Mouse (Mus musculus): Measurements from ENCODE around the gene Pcsk2. TPM values are rescaled to one million over a fixed set of nuclear protein-coding genes. Genes with fewer than 3 reads are reported as not detected.

Gene Pcsk2
- polyA plus RNA-seq, 1 experiment from 2014 or later = 0.04 TPM

DNA sequence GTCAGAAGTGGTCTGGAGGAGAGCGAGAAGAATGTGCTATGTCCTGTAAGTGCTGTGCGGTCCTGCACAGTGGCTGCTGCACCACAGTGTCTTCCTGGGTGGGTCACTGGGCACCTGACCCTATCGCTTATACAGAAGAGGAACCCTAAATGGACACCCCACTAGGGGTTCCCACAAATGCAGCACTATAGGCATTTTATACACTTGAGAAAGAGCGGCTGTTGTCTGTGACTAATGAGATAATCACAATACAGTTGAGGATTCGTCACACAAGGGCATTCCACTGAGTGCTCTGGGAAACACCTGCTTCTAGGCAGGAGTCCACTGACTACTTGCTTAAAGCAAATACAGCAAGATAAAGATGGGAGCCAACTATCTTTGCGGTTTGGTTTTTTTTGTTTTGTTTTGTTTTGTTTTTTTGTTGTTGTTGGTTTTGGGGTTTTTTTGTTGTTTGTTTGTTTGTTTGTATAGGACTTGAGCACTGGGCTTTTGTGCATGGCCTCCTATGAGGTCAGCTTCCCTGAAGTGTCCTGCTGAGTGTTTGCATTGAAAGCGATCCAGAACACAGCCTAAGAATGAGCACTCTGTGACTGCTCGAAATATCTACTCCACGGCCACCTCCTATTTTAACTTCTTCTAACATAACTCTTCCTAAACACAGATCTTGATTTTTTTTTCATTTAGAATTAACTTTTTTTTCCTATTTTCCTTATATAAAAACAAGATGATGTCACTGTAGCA, 261.1 kb downstream of the Pcsk2 start:
- peak overlapping the region; percentile 28; the same call in 1 of the 2 replicates for H3K4me2 ChIP-seq
- WGBS = 59% methylated on average over 9 of the region's 9 CpGs
- no peaks in the 10 kb centered on the region for H3K9me3 ChIP-seq (replicated peaks)
- no peaks in the 10 kb centered on the region for H3K36me3 ChIP-seq
- ATAC-seq (replicated peaks; ENCODE audit: insufficient number of reproducible peaks, insufficient read depth, low FRiP score, low read depth) = no peak
- H3K4me1 ChIP-seq (replicated peaks) = peaks cover 5% of the 10 kb centered on the region; the same call in 1 of the 2 replicates
- H3K27me3 ChIP-seq = 0 out of 2 replicates have a peak, but pooled peaks cover 3% of the 10 kb centered on the region
- no peak overlapping the region for H3K9ac ChIP-seq
- H3K27ac ChIP-seq = no peak overlapping the region
- H3K4me3 ChIP-seq = no peak overlapping the region

DNA sequence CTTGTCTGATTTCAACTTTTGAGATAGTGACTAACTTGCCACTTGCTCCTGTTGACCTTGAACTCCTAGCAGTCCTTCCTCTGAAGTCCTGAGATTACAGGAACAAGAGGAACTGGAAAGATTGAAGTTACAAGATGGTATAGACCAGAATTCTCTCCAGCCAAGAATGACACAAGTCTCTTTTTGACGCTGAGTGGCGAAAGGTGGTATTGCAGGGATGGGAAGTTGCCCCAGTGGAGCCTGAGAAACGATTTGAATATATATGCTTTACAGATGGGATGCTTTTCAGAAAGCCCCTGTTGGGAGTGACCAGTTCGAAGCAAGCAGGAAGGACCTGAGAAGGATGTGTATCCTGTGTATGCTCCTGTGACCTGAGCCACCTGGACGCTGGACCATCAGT, 262.8 kb downstream of the Pcsk2 start:
- WGBS = 64% methylated on average over 5 of the region's 5 CpGs
- no peaks in the 10 kb centered on the region for H3K36me3 ChIP-seq
- 0 out of 2 replicates have a peak, but pooled peaks cover 3% of the 10 kb centered on the region for H3K27me3 ChIP-seq
- H3K4me1 ChIP-seq (replicated peaks) = peaks cover 5% of the 10 kb centered on the region; the same call in 1 of the 2 replicates
- no peak for ATAC-seq (replicated peaks; ENCODE audit: insufficient number of reproducible peaks, insufficient read depth, low FRiP score, low read depth)
- H3K4me2 ChIP-seq = no peak overlapping the region
- H3K4me3 ChIP-seq = no peak overlapping the region
- H3K27ac ChIP-seq = no peak overlapping the region
- no peaks in the 10 kb centered on the region for H3K9me3 ChIP-seq (replicated peaks)
- no peak overlapping the region for H3K9ac ChIP-seq

DNA sequence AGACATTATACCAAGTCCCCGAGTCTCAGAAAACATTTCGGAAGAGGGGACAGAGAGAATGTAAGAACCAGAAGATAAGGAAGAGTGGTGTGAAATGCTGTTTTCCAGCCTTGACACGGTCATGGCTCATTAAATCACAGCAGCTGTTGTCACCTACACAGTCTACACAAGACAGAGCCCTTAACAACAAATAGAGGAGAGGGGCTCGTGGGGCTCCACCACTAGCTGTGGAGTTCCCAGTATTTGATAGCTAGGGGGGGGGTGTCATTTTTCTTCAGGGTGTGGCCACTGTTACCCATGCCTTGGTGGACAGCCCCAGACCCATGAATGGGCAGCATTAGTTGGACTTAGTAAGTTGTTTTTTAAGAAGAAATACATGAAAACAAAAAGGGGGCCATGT, 266.3 kb downstream of the Pcsk2 start:
- Histone ChIP-seq H3K27me3 (0 out of 2 replicates have a peak, but pooled peaks cover 3% of the 10 kb centered on the region), H3K4me3 (no peak overlapping the region), H3K4me1 (replicated peaks) (no peaks in the 10 kb centered on the region), H3K27ac (no peak overlapping the region), H3K9ac (no peak overlapping the region), H3K4me2 (no peak overlapping the region), H3K36me3 (no peaks in the 10 kb centered on the region), H3K9me3 (replicated peaks) (no peaks in the 10 kb centered on the region)
- ATAC-seq (replicated peaks; ENCODE audit: insufficient number of reproducible peaks, insufficient read depth, low FRiP score, low read depth) = no peak
- WGBS = 34% methylated on average over 4 of the region's 4 CpGs

DNA sequence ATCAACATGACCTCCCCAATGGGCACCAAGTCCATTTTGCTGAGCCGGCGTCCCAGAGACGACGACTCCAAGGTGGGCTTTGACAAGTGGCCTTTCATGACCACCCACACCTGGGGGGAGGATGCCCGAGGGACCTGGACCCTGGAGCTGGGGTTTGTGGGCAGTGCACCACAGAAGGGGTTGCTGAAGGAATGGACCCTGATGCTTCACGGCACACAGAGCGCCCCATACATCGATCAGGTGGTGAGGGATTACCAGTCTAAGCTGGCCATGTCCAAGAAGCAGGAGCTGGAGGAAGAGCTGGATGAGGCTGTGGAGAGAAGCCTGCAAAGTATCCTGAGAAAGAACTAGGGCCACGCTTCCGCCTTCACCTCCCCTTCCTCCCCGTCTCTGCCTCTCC, 267.5 kb downstream of the Pcsk2 start:
- no peak overlapping the region for H3K4me2 ChIP-seq
- H3K27ac ChIP-seq = no peak overlapping the region
- no peaks in the 10 kb centered on the region for H3K27me3 ChIP-seq
- 80% methylated on average over 11 of the region's 11 CpGs for WGBS
- no peak overlapping the region for H3K4me3 ChIP-seq
- no peak overlapping the region for H3K9ac ChIP-seq
- H3K36me3 ChIP-seq = no peaks in the 10 kb centered on the region
- H3K9me3 ChIP-seq (replicated peaks) = no peaks in the 10 kb centered on the region
- no peak for ATAC-seq (replicated peaks; ENCODE audit: insufficient number of reproducible peaks, insufficient read depth, low FRiP score, low read depth)
- no peaks in the 10 kb centered on the region for H3K4me1 ChIP-seq (replicated peaks)

DNA sequence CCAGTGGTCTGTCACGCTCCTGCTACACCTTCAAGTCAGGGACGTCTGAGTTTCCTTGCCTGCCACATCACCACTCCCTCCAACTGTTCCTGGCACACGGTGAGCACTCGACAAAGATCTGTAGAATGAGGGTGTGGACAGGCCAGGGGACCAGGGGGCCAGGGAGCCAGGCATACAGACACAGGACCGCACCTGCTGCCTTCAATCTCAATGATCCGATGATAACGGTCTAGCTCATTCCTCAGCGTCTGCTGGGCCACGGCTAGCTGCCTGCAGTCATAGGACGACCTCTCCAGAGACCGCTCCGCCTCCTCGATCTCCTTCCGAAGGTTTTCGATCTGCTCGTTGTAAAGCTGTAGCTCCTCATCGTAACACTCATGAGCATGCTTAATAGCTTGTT, 285.7 kb downstream of the Pcsk2 start:
- no peak overlapping the region for H3K4me2 ChIP-seq
- H3K9ac ChIP-seq = no peak overlapping the region
- no peaks in the 10 kb centered on the region for H3K9me3 ChIP-seq (replicated peaks)
- no peaks in the 10 kb centered on the region for H3K27me3 ChIP-seq
- no peak overlapping the region for H3K27ac ChIP-seq
- no peak for ATAC-seq (replicated peaks; ENCODE audit: insufficient number of reproducible peaks, insufficient read depth, low FRiP score, low read depth)
- no peaks in the 10 kb centered on the region for H3K4me1 ChIP-seq (replicated peaks)
- 56% methylated on average over 17 of the region's 17 CpGs for WGBS
- H3K36me3 ChIP-seq = no peaks in the 10 kb centered on the region
- H3K4me3 ChIP-seq = no peak overlapping the region

DNA sequence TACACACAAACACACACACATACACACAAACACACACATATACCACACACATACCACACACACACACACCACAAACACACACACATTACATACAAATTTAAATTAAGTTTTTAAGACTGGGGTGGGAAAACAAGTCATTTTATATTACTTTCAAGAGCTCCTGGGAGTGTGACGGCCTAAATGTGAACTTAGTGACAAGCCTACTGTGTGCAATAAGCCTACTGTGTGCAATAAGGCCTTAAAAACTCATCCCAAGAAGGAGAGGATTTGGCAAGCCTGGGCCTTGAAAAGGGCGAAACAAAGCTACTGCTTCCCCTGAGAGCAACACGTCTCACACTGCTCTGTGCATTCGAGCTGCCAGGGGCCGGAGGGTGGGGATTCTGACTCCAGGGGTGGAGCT, 286.8 kb downstream of the Pcsk2 start:
- no peak overlapping the region for H3K4me2 ChIP-seq
- no peak for ATAC-seq (replicated peaks; ENCODE audit: insufficient number of reproducible peaks, insufficient read depth, low FRiP score, low read depth)
- H3K4me3 ChIP-seq = no peak overlapping the region
- H3K36me3 ChIP-seq = no peaks in the 10 kb centered on the region
- no peak overlapping the region for H3K27ac ChIP-seq
- WGBS = 79% methylated on average over 5 of the region's 5 CpGs
- peaks cover 3% of the 10 kb centered on the region; the same call in 1 of the 2 replicates for H3K4me1 ChIP-seq (replicated peaks)
- no peaks in the 10 kb centered on the region for H3K27me3 ChIP-seq
- H3K9me3 ChIP-seq (replicated peaks) = no peaks in the 10 kb centered on the region
- no peak overlapping the region for H3K9ac ChIP-seq

DNA sequence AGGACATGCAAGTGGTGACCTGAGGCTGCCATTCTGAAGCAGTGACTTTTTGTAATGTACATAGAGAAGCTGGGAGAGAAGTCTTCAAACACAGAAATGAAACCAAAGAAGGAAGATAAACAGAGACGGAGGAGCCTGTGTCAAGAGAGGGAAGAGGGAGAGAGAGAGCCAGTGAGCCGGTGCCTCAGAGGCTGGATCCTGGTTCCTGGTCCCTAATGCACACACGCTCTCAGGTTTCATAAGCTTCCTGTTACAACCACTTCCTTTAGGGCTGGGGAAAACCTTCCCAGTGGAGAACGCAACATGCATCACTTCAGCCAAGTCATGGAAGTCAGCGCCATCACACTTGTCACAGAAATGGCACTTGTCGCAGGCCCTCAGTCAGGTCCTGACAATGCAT, 288.1 kb downstream of the Pcsk2 start:
- Histone ChIP-seq H3K9me3 (replicated peaks) (no peaks in the 10 kb centered on the region), H3K4me1 (replicated peaks) (peaks cover 6% of the 10 kb centered on the region; the same call in 1 of the 2 replicates), H3K9ac (no peak overlapping the region), H3K27ac (no peak overlapping the region), H3K27me3 (no peaks in the 10 kb centered on the region), H3K4me3 (no peak overlapping the region), H3K36me3 (no peaks in the 10 kb centered on the region), H3K4me2 (no peak overlapping the region)
- ATAC-seq (replicated peaks; ENCODE audit: insufficient number of reproducible peaks, insufficient read depth, low FRiP score, low read depth) = no peak
- WGBS = 58% methylated on average over 6 of the region's 6 CpGs

DNA sequence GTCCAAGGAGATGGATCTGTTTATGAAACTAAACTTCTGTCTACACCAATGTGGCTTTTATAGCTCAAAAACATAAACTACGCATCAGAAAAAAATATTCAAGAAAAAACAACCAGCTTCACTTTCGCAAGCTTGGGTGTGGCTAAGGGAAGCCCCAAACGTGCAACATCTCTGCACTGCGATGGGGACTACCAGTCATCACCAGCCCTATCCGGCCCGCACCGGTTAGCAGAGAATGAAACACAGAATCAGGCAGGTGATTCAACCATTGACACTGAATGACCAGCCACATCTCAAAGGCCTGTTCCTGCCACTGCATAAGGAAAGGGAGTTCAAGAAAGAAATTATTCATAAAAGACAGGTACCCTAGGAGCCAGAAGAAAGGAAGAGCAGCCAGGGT, 289.9 kb downstream of the Pcsk2 start:
- H3K36me3 ChIP-seq = no peaks in the 10 kb centered on the region
- H3K9me3 ChIP-seq (replicated peaks) = no peaks in the 10 kb centered on the region
- H3K27me3 ChIP-seq = no peaks in the 10 kb centered on the region
- H3K4me2 ChIP-seq = no peak overlapping the region
- ATAC-seq (replicated peaks; ENCODE audit: insufficient number of reproducible peaks, insufficient read depth, low FRiP score, low read depth) = no peak
- H3K4me3 ChIP-seq = no peak overlapping the region
- no peak overlapping the region for H3K9ac ChIP-seq
- 81% methylated on average over 7 of the region's 7 CpGs for whole genome bisulfite sequencing
- peaks cover 6% of the 10 kb centered on the region; the same call in 1 of the 2 replicates for H3K4me1 ChIP-seq (replicated peaks)
- no peak overlapping the region for H3K27ac ChIP-seq

DNA sequence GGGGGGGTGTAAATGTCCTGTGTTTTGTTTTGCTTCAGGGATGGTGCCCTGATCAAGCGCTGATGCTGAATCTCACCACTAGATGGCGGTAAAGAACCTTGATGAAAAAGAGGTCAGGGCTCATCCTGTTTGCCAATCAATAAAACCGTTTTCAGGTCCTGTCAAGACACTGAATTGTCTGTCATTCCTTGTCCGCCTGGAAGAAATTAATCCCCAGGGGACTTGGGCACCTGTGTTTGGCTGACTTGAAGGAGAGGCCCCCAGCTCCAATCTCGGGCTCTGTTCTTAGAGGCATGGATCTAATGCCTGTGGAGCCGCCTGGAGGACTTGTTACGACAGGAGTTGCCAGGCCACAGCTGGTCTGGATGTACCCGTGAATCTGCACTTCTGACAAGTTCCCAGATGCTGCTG, 291.3 kb downstream of the Pcsk2 start:
- Histone ChIP-seq H3K4me3 (peak overlapping the region; percentile 37), H3K4me2 (peak overlapping the region; percentile 65), H3K27ac (no peak overlapping the region), H3K9ac (no peak overlapping the region), H3K9me3 (replicated peaks) (no peaks in the 10 kb centered on the region), H3K4me1 (replicated peaks) (peaks cover 6% of the 10 kb centered on the region; the same call in 1 of the 2 replicates), H3K27me3 (no peaks in the 10 kb centered on the region), H3K36me3 (no peaks in the 10 kb centered on the region)
- WGBS = under 1% methylated on average over 8 of the region's 8 CpGs
- ATAC-seq (replicated peaks; ENCODE audit: insufficient number of reproducible peaks, insufficient read depth, low FRiP score, low read depth) = no peak

DNA sequence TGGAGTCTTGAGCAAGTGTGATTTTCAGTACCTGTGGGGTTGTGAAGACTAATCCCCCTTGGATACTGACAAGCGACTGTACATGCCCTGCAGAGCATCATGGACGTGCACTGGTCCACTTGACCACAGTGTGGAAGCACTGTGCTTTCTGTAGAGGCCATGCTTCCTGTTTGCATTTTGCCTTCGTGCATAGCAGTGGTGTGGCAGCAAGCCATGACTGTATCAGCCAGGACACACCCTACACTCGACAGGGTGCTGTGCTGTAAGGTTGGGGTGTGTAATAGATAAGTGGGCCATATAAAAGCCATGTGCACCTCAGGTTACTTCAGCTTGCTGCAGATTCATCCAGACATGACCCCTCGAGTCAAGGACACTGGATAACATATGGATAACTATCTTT, 292.7 kb downstream of the Pcsk2 start:
- 34% methylated on average over 5 of the region's 5 CpGs for WGBS

DNA sequence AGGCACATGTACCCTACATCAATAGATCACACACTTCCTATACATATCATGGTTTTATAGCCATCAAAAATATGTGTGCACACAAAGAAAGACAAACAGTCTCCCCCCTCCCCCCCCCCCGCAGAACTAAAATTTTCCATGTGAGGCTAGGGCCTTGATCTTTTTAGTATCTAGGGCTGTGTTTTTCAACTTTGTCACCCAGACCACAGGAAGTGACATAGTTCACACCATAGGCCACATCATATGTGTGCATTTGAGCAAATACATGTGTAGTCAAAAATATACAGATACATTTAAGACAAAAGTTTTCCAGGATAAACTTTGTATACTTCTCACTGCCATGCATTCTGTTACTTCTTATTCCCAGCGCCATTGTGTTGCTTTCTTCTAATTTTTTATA, 293.5 kb downstream of the Pcsk2 start:
- no peak for ATAC-seq (replicated peaks; ENCODE audit: insufficient number of reproducible peaks, insufficient read depth, low FRiP score, low read depth)
- H3K9ac ChIP-seq = no peak overlapping the region
- 89% methylated on average over 2 of the region's 2 CpGs for WGBS

More for the DNA sequence above, 292.7 kb downstream of the Pcsk2 start:
- Histone ChIP-seq H3K36me3 (no peaks in the 10 kb centered on the region), H3K9me3 (replicated peaks) (no peaks in the 10 kb centered on the region), H3K9ac (no peak overlapping the region), H3K4me2 (no peak overlapping the region), H3K4me3 (no peak overlapping the region), H3K27ac (no peak overlapping the region), H3K4me1 (replicated peaks) (peaks cover 6% of the 10 kb centered on the region; the same call in 1 of the 2 replicates), H3K27me3 (no peaks in the 10 kb centered on the region)
- 0 out of 2 replicates have a peak, but pooled peaks have one; percentile 63 for ATAC-seq (replicated peaks; ENCODE audit: insufficient number of reproducible peaks, insufficient read depth, low FRiP score, low read depth)

DNA sequence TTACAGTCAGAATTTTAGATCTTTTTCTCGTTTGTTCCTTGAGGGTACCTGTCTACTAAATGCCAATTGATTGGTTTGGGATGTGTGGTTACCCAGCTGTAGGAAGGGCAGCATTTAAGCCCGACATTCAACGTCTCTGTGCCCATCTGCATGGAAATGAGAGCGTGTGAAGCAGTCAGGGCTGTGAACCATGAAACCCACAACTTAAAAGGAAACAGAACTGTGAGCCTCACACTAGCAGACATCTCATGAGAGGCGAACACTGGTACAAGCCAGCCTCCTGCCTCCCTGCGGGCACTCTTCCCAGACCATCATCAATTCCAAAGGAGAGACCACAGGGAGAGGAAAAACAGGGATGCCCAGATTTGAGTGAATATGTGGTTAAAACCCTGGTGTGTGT, 294.9 kb downstream of the Pcsk2 start:
- Histone ChIP-seq H3K4me1 (replicated peaks) (peaks cover 6% of the 10 kb centered on the region; the same call in 1 of the 2 replicates), H3K9ac (no peak overlapping the region), H3K27ac (no peak overlapping the region), H3K9me3 (replicated peaks) (no peaks in the 10 kb centered on the region), H3K4me2 (no peak overlapping the region), H3K36me3 (no peaks in the 10 kb centered on the region), H3K27me3 (no peaks in the 10 kb centered on the region), H3K4me3 (no peak overlapping the region)
- WGBS = 82% methylated on average over 6 of the region's 6 CpGs
- ATAC-seq (replicated peaks; ENCODE audit: insufficient number of reproducible peaks, insufficient read depth, low FRiP score, low read depth) = no peak

More for the DNA sequence above, 293.5 kb downstream of the Pcsk2 start:
- H3K27ac ChIP-seq = no peak overlapping the region
- no peaks in the 10 kb centered on the region for H3K36me3 ChIP-seq
- no peaks in the 10 kb centered on the region for H3K27me3 ChIP-seq
- H3K4me3 ChIP-seq = no peak overlapping the region
- H3K4me1 ChIP-seq (replicated peaks) = peaks cover 6% of the 10 kb centered on the region; the same call in 1 of the 2 replicates
- no peaks in the 10 kb centered on the region for H3K9me3 ChIP-seq (replicated peaks)
- H3K4me2 ChIP-seq = no peak overlapping the region
